Mouse (Mus musculus): ENCODE results near the gene Has3.
"Not testable (repeated sequence)": the region's sequence is repeated elsewhere in the genome, so short reads cannot be mapped to it uniquely, and the experiment has no call there.

DNA sequence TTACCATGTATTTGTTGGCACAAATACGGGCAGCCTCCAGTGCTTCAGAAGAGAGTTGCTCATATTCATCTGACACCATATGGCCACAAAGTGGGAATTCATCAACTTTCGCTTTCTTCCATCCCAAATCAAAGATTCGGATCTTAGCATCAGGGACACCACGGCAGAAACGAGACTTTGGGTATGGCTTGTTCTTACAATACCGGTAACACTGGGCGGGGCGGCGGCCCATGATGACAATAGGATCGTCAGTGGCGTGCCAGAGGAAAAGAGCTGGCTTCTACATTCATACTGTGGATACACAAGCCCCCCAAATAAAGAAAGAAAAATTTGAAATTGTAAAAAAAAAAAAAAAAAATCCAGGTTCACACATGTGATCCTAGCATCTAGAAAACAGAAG, 58.1 kb downstream of the Has3 start:
- TF ChIP-seq MAFK (IDR thresholded peaks at IDR 0.05; ENCODE audit: insufficient read depth, low read depth, low read length); ZNF384 (IDR thresholded peaks at IDR 0.05; ENCODE audit: low read depth, low read length); CHD2 (IDR thresholded peaks at IDR 0.05; ENCODE audit: low read depth, low read length): not testable (repeated sequence)

Data from ES-E14 (cell line).